Mouse (Mus musculus) ovary, adult 10 weeks (tissue): ENCODE results near the gene Kpna2. TPM values are rescaled to one million over a fixed set of nuclear protein-coding genes. Genes with fewer than 3 reads are reported as not detected.

Experiments used
- polyA plus RNA-seq: library from polyadenylated mRNA; stranded (reverse); fragments of 350-450 nt; fragmentation: Illumina TruSeq; extraction: RNeasy Lipid Tissue Mini Kit (QIAGEN cat#74804); gene quantifications from one replicate; pipeline ENCODE4 v1.2.3, GENCODE M21; 2014

The Kpna2 gene
- polyA plus RNA-seq = 162 TPM

GRCm38 (mm10) chr11:106999151-106999948, at the start of gene Kpna2:
Gene Kpna2 (minus strand): TSS chr11:106999541.

GRCm38 (mm10) chr11:107025411-107026321, 26.3 kb upstream of the Kpna2 start, which contains the start of gene 1810010H24Rik:
Gene 1810010H24Rik (plus strand): TSS chr11:107025681.

Other genes with a start within 250 kb of the Kpna2 start
- gene Pecam1, start 248.9 kb downstream of the Kpna2 start, polyA plus RNA-seq = 19.9 TPM
- gene Milr1, start 248.3 kb downstream of the Kpna2 start, polyA plus RNA-seq = 2.9 TPM
- gene Polg2, start 220.0 kb downstream of the Kpna2 start, polyA plus RNA-seq = 4.5 TPM
- gene Ddx5, start 210.4 kb downstream of the Kpna2 start, polyA plus RNA-seq = 1,274 TPM
- gene Cep95, start 210.3 kb downstream of the Kpna2 start, polyA plus RNA-seq = 26.3 TPM
- 118 TPM for gene Smurf2, start 78.8 kb downstream of the Kpna2 start, polyA plus RNA-seq
- 8.3 TPM for gene 1810010H24Rik, start 26.1 kb upstream of the Kpna2 start, polyA plus RNA-seq
- gene Bptf, start 132.6 kb upstream of the Kpna2 start, polyA plus RNA-seq = 56.5 TPM
- gene Nol11, start 189.8 kb upstream of the Kpna2 start, polyA plus RNA-seq = 64.3 TPM